Mouse (Mus musculus) left cerebral cortex, postnatal 25 days (tissue): ENCODE data around the gene Upf2. TPM values are rescaled to one million over a fixed set of nuclear protein-coding genes. Genes with fewer than 3 reads are reported as not detected.

ENCODE experiments used
- DNase-seq, 2 experiments: peaks; one replicate each; pipeline ENCODE4 v3.0.0; 2022; ENCODE audit warnings: low spot score in 2 of 2, mixed read lengths in 1 of 2
- intact Hi-C: fragments of 180-260 bp; cut with DNase I; formaldehyde crosslinking; loops from one replicate; pipeline ENCODE4 v1.15.1; 2025
- total RNA-seq, 2 experiments: library from RNA; stranded (reverse); gene quantifications; 2 replicates each; pipeline ENCODE4 v1.2.3; 2021

Upf2 gene
- 10 to 100 TPM; 32.2 to 38.0 TPM for total RNA-seq

DNA sequence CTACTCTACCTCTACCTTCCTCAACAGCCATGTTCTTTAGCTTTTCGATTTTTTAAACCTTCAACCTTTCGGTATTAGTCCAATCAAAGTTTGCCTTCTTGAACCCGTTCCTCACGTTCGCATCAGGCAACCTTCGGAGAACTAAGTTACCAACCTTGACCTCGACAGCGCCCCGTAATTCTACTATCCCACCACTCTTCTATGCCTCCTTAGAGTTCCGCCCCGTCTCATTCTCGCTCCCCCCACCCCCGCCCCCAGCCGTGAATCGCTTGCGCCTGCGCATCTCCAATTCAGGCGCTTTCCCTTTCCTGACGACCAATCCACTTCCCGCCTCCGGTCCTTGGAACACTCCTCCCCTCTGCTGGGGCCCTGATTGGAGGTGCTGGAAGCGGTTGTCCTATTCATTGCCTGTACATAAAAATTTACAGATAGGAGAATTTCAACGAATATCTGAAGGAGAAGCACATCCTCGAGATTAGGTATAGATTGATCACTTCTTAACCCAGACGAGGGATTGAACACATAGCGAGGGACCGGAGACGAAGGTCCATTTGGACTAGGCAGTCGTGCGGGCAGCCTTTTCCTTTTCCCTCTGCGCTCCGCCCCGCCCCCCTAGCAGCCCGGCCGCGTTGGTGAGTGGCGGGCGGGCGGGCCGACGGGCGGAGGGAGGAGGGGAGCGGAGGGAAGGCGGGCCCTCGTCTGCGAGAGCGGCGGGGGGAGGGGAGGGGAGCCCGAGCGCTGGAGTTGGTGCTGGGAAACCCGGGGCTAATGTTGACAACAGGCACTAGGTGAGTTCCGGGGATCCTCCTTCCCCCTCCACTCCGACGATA lies at the start of gene Upf2:
TSS of gene Upf2 (plus strand) at position 704 of the 830 bp plus-strand sequence.
- DNase-seq = peak; percentile 92 to 96
- intact Hi-C loops = loop anchor here (2.0 kb wide), 1 partner anchor 56 kb away; the partner anchor contains the start of gene Sec61a2

- peak; percentile 48 to 50 for DNase-seq
- intact Hi-C loops = no loop called here
These were observed 45.2 kb upstream of the Upf2 start for GRCm38 (mm10) chr2:5906092-5906491.

- no peak for DNase-seq
- intact Hi-C loops = no loop called here
These were observed 44.6 kb upstream of the Upf2 start for GRCm38 (mm10) chr2:5906625-5907024.

- intact Hi-C loops = no loop called here
- DNase-seq = peak in 1 of 2 experiments; percentile 56
These were observed 39.8 kb upstream of the Upf2 start for GRCm38 (mm10) chr2:5911282-5911965.

DNA sequence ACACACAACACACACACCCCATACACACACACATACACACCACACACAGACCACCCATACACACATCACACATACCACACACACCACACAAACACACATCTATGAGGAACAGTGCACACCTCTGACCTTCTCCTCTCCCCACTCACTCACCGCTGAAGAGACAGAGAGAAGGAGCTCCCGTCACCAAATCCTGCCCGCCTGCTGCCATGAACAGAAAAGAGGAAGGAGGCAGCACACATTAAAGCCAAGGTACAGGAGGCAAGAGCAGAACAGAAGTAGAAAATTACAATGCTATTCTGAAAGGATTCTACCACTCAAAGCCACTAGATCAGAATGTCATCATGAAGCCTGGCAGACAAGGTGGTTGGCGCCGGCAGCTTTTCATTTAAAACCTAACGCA lies 28.4 kb upstream of the Upf2 start:
- DNase-seq = no peak
- intact Hi-C loops = no loop called here

GRCm38 (mm10) chr2:5923786-5924185 lies 27.5 kb upstream of the Upf2 start:
- intact Hi-C loops = no loop called here
- DNase-seq = no peak

GRCm38 (mm10) chr2:5927481-5927880 lies 23.8 kb upstream of the Upf2 start:
- DNase-seq = no peak
- intact Hi-C loops = no loop called here

- intact Hi-C loops = no loop called here
- no peak for DNase-seq
These were observed 21.5 kb upstream of the Upf2 start for GRCm38 (mm10) chr2:5929793-5930192.

DNA sequence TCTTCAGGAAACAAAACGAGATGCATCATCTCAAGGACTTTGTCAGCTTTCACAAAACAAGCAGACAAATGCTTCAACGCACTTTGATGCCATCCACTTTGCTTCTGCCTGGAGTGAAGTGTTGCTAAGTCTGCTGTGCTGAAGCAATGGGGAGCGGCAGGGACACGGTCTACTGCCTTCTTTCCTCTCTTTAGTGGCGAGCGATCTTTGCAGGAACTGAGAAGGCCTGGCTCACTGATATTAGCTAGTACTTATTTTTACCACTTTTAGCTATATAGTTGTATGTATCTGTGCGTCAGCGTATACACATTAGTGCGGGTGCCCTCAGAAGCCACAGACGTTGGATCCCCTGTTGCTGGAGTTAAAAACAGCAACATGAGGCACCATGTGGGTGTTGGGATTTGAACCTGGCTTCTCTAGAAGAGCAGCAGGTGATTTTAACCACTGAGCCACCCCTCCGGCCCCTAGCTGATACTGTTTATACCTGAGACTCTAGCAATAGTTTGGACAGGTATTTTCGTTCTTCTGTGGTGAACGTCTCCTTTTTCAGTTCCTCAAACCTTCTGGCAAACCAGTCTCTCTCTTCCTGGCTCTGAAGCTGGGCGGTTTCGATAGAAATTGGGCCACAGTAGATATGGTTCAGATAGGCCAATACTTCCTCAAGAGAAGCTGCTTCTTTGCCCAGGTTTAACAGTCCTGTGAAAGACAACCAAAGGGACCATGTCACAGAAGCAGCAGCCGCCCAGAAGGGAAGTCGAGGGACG lies 20.8 kb upstream of the Upf2 start:
- no peak for DNase-seq
- intact Hi-C loops = no loop called here

GRCm38 (mm10) chr2:5931938-5932337 lies 19.3 kb upstream of the Upf2 start:
- DNase-seq = no peak
- intact Hi-C loops = no loop called here

GRCm38 (mm10) chr2:5934936-5935335 lies 16.3 kb upstream of the Upf2 start:
- DNase-seq = no peak
- intact Hi-C loops = no loop called here

DNA sequence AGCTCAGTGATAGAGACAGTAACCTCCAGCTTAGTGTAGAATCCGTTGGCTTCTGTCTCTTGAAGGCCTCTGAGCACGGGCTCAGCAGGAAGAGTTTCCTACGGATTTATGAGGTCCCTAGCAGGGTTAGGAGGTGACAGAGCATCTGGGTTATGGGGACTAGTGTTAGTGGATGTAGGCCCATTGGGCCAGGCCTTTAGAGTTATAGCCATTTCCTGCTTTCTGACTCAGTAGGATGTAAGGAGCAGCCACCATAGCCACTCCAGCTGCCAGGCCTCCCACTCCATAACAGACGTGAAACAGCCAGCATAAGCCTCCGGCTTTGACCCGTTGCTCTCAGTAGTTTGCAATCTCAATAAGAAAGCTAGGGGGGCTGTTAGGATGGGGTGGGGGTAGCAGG lies 15.2 kb upstream of the Upf2 start:
- no peak for DNase-seq
- intact Hi-C loops = no loop called here

- no peak for DNase-seq
- intact Hi-C loops = no loop called here
These were observed 14.7 kb upstream of the Upf2 start for GRCm38 (mm10) chr2:5936550-5936949.

GRCm38 (mm10) chr2:5939319-5939718 lies 11.9 kb upstream of the Upf2 start:
- intact Hi-C loops = no loop called here
- no peak for DNase-seq

- DNase-seq = no peak
- intact Hi-C loops = no loop called here
These were observed 11.4 kb upstream of the Upf2 start for GRCm38 (mm10) chr2:5939911-5940310.

GRCm38 (mm10) chr2:5940936-5941335 lies 10.3 kb upstream of the Upf2 start:
- peak in 1 of 2 experiments; percentile 37 for DNase-seq

GRCm38 (mm10) chr2:5941861-5942415 lies 9.3 kb upstream of the Upf2 start:
- intact Hi-C loops = no loop called here

More at GRCm38 (mm10) chr2:5940936-5941335, 10.3 kb upstream of the Upf2 start:
- intact Hi-C loops = no loop called here

GRCm38 (mm10) chr2:5942416-5943032 lies 8.7 kb upstream of the Upf2 start, which contains the start of gene Dhtkd1:
Gene Dhtkd1, minus strand, starts transcription at chr2:5942792.
- intact Hi-C loops = no loop called here
- peak; percentile 66 to 74 for DNase-seq

More at GRCm38 (mm10) chr2:5941861-5942415, 9.3 kb upstream of the Upf2 start:
- peak in 1 of 2 experiments; percentile 8 for DNase-seq

- intact Hi-C loops = no loop called here
These were observed 8.2 kb upstream of the Upf2 start for GRCm38 (mm10) chr2:5943071-5943470.

More at GRCm38 (mm10) chr2:5943071-5943470, 8.2 kb upstream of the Upf2 start:
- no peak for DNase-seq
